Comparison of ENCODE assay signal across 8 mouse cellular contexts in genomic region chr12:3695741-3696501, GRCm38 (mm10).
A peak's percentile ranks its signal among the peaks of the same experiment; 100 is the strongest.
DNase-seq lines count a peak whose midpoint lies in the region; ATAC-seq and TF ChIP-seq lines count a peak whose summit lies in the region.

No protein-coding gene starts in this region.

- 64% methylated on average over 5 of the region's 5 CpGs for WGBS in lung, embryonic 14.5 days
- 59% methylated on average over 5 of the region's 5 CpGs for WGBS in lung, adult 2 months

- peak; percentile 78 for TF ChIP-seq CTCF in lung, embryonic 14.5 days (IDR thresholded peaks at IDR 0.05; ENCODE audit: low read depth)
- TF ChIP-seq CTCF in lung, adult 2 months (IDR thresholded peaks at IDR 0.05; ENCODE audit: insufficient read depth, low read length): no peak
- no peak for TF ChIP-seq CTCF in brain, embryonic 14.5 days (IDR thresholded peaks at IDR 0.05; ENCODE audit: borderline replicate concordance, extremely low read depth, insufficient read depth, insufficient read length)

- no peak overlapping the region for H3K4me2 ChIP-seq in lung, embryonic 14.5 days

- H3K4me3 ChIP-seq in lung, embryonic 14.5 days (ENCODE audit: low read depth, low read length): no peak overlapping the region
- H3K4me3 ChIP-seq in lung, adult 2 months (replicated peaks; ENCODE audit: extremely low read depth, low read depth, low read length): no peak overlapping the region

- H3K9me3 ChIP-seq in lung, embryonic 14.5 days (ENCODE audit: low read depth, low read length): no peaks in the 10 kb centered on the region

- H3K9ac ChIP-seq in lung, embryonic 14.5 days: no peak overlapping the region

- no peak for TF ChIP-seq POLR2A in lung, adult 2 months (IDR thresholded peaks at IDR 0.05; ENCODE audit: borderline replicate concordance, extremely low read depth, low read depth, low read length)
- TF ChIP-seq POLR2A in brain, embryonic 14.5 days (IDR thresholded peaks at IDR 0.05; ENCODE audit: borderline replicate concordance, extremely low read depth, insufficient read depth, insufficient read length, poor library complexity, severe bottlenecking): no peak

- H3K4me1 ChIP-seq in lung, embryonic 14.5 days (ENCODE audit: insufficient read depth): no peaks in the 10 kb centered on the region
- no peaks in the 10 kb centered on the region for H3K4me1 ChIP-seq in lung, adult 2 months (ENCODE audit: control insufficient read depth, insufficient read depth, low read length)

- H3K27me3 ChIP-seq in lung, embryonic 14.5 days (ENCODE audit: insufficient read depth, low read length): no peaks in the 10 kb centered on the region
- no peaks in the 10 kb centered on the region for H3K27me3 ChIP-seq in splenic B cell, adult 2 months (ENCODE audit: control insufficient read depth, insufficient read depth, low read length, poor library complexity, severe bottlenecking)

- ATAC-seq in lung, embryonic 14.5 days (ENCODE audit: insufficient read depth): peak; percentile 54; the same call in 1 of the 2 replicates
- peak; percentile 73 for ATAC-seq in granulocyte monocyte progenitor cell, adult 5-6 weeks (replicated peaks; ENCODE audit: poor library complexity, severe bottlenecking)

- no peak overlapping the region for H3K27ac ChIP-seq in lung, embryonic 14.5 days (ENCODE audit: low read depth)

- peak; percentile 56 for DNase-seq in adrenal gland, postnatal 14 days
- DNase-seq in adrenal gland, postnatal 4 days (ENCODE audit: low spot score in 2 of 2): no peak
- peak; percentile 90 for DNase-seq in lung, embryonic 14.5 days
- no peak for DNase-seq in lung, adult 2 months
- DNase-seq in brain, embryonic 14.5 days (ENCODE audit: low read depth): peak; percentile 82
- DNase-seq in layer of hippocampus, postnatal 10 days (ENCODE audit: low spot score in 2 of 2): peak; percentile 25 to 38
- DNase-seq in splenic B cell, adult 2 months (ENCODE audit: low read depth, low spot score): peak; percentile 77

- H3K36me3 ChIP-seq in lung, embryonic 14.5 days (ENCODE audit: insufficient read depth): no peaks in the 10 kb centered on the region
- H3K36me3 ChIP-seq in splenic B cell, adult 2 months (ENCODE audit: control insufficient read depth, insufficient read depth, low read length, poor library complexity, severe bottlenecking): no peaks in the 10 kb centered on the region

Comparison
In these comparisons a context has a peak if more than half of its experiments do, and no peak if none do; other contexts are left out.
1. DNase-seq: peak in adrenal gland, postnatal 14 days (single experiment), lung, embryonic 14.5 days (single experiment), brain, embryonic 14.5 days (single experiment), layer of hippocampus, postnatal 10 days (2 of 2) and splenic B cell, adult 2 months (single experiment); none in adrenal gland, postnatal 4 days (0 of 2) and lung, adult 2 months (single experiment).